Mouse (Mus musculus) hindbrain, embryonic 11.5 days (tissue): ENCODE measurements around the gene Selenom. TPM values are rescaled to one million over a fixed set of nuclear protein-coding genes. Genes with fewer than 3 reads are reported as not detected.

Source experiments
- ATAC-seq: fragments of 200-750 bp; cut with Nextera tagmentation; 2 replicates; pipeline ENCODE4 v1.8.0; 2017; ENCODE audit warnings: mild to moderate bottlenecking, moderate TSS enrichment, moderate library complexity; ENCODE audit not compliant: low FRiP score
- DNase-seq: peaks from one replicate; pipeline ENCODE4 v3.0.0-alpha.2; 2015; ENCODE audit warnings: low spot score
- H3K27ac ChIP-seq: fragments of 300-500 bp; sonication (generic); 2 replicates; pipeline ENCODE4 v1.5.1; 2014; ENCODE audit warnings: mild to moderate bottlenecking, low read depth, low read length
- H3K27me3 ChIP-seq: fragments of 300-500 bp; sonication (generic); 2 replicates; pipeline ENCODE4 v1.6.1; 2014; ENCODE audit warnings: mild to moderate bottlenecking, low read length, moderate library complexity, mixed read lengths; ENCODE audit not compliant: control insufficient read depth, insufficient read depth
- H3K36me3 ChIP-seq: fragments of 300-500 bp; sonication (generic); 2 replicates; pipeline ENCODE4 v1.6.1; 2014; ENCODE audit warnings: mild to moderate bottlenecking, low read length, moderate library complexity, mixed read lengths; ENCODE audit not compliant: control insufficient read depth, insufficient read depth
- H3K4me1 ChIP-seq: fragments of 300-500 bp; sonication (generic); replicated peaks from 2 replicates; pipeline ENCODE4 v1.6.1; 2014; ENCODE audit warnings: low read length, mixed read lengths; ENCODE audit not compliant: control insufficient read depth, insufficient read depth
- H3K4me2 ChIP-seq: fragments of 300-500 bp; sonication (generic); replicated peaks from 2 replicates; pipeline ENCODE4 v1.6.1; 2014; ENCODE audit warnings: mild to moderate bottlenecking, low read depth, low read length
- H3K4me3 ChIP-seq: fragments of 300-500 bp; sonication (generic); 2 replicates; pipeline ENCODE4 v1.5.1; 2014; ENCODE audit warnings: low read depth, low read length
- H3K9ac ChIP-seq: fragments of 300-500 bp; sonication (generic); 2 replicates; pipeline ENCODE4 v1.6.1; 2014; ENCODE audit warnings: low read depth, low read length
- H3K9me3 ChIP-seq: fragments of 300-500 bp; sonication (generic); 2 replicates; pipeline ENCODE4 v1.6.1; 2016; ENCODE audit warnings: low read length; ENCODE audit not compliant: control insufficient read depth
- WGBS: fragments of 180-500 bp; shearing (Covaris S2); extraction: QIAGEN DNeasy Blood & Tissue Kit; methylation state at CpG from one replicate; pipeline ENCODE4 v1.1.7; 2014; 5-methylcytosine and 5-hydroxymethylcytosine counted together
- polyA plus RNA-seq: library from polyadenylated mRNA; unstranded; fragments of >200 nt; fragmentation: Nextera tagmentation; extraction: Ambion mirVana; gene quantifications from 2 replicates; pipeline ENCODE4 v1.2.1, GENCODE M21; 2014

Selenom gene
- polyA plus RNA-seq, 1 experiment from 2014 or later = 66.5 TPM

DNA sequence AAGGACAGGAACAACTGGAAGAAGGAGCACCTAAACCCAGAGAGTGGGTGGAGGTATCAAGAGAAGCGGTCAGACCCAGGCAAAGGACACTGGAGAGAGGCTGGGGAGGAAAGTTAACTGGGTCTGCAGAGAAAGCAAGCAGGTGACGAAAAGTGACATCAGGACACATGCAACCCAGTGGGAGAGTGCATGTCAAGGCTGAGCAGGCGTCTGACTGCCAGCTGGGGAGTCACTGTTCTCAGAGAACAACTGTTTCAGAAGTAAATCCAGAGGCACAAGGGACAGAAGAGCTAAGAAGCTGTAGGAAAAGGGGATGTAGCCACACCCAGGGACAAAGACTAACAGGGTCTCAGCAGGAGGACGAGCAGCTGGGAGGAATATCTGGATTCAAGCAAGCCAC is 11.1 kb downstream of the Selenom start:
- no peaks in the 10 kb centered on the region for H3K9me3 ChIP-seq
- H3K4me2 ChIP-seq = no peak overlapping the region
- H3K4me3 ChIP-seq = no peak overlapping the region
- H3K27me3 ChIP-seq = no peaks in the 10 kb centered on the region
- 0 out of 2 replicates have a peak, but pooled peaks cover 4% of the 10 kb centered on the region for H3K36me3 ChIP-seq
- DNase-seq (no peak), ATAC-seq (no peak)
- no peaks in the 10 kb centered on the region for H3K4me1 ChIP-seq
- H3K9ac ChIP-seq = no peak overlapping the region
- WGBS = 84% methylated on average over 4 of the region's 4 CpGs
- H3K27ac ChIP-seq = no peak overlapping the region

DNA sequence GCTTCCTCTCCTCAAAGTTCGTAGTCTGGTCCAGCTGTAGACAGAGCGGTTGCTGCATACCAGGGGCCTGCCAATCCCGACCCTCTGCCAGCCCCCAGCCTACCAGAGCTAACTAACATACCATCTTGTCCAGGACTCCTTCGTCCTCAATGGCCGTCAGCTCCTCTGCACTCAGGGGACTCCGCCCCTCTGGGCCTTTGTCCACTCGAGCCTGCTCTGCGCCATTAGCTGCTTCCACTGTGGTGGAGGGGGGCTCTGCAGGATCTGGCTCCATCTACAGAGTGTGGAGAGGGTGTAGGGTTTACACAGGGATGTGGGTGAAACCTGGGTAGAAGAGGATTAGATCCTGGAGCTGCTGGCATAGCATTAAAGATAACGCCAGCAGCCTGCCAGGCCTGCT is 11.7 kb downstream of the Selenom start:
- DNase-seq (no peak), ATAC-seq (no peak)
- Histone ChIP-seq H3K27ac (no peak overlapping the region), H3K9ac (no peak overlapping the region), H3K4me2 (no peak overlapping the region), H3K4me3 (no peak overlapping the region), H3K27me3 (no peaks in the 10 kb centered on the region), H3K4me1 (no peaks in the 10 kb centered on the region), H3K9me3 (no peaks in the 10 kb centered on the region), H3K36me3 (peaks cover 4% of the 10 kb centered on the region; the same call in 1 of the 2 replicates)
- WGBS = 81% methylated on average over 9 of the region's 9 CpGs

DNA sequence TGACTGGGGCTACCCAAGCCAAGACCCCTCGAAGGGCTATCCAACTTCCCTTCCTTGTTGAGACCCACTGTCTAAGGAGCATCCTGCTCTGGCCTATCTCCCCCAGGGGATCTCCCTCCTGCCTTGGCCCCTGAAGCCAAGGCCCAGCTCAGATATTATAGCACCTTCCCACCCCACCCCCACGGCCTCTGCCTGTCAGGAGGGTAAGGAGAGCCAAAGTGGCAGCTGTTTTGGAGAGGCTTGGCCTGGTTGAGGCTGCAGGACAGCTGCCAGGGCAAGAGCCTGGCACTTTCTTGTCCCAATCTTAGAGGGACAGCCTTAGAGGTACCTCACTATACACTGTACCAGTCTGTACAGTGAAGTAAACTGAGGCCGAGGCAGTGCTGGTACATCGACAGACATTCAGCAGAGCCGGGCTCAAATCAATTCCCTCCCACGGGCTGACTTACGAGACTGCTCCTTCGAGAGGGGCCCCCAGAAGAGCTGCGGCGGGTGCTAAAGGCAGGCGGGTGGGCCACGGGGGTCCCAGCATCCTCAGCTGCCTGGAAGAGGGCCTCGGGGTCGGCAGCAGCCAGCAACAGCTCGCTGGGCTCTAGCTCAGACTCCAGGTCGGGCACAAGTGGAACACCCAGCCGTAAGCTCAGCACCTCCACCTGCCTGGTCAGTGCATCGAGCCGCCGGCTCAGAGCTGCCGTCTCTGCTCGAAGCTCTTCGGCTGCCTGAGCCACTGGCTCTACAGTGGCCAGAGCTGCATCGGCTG is 12.7 kb downstream of the Selenom start:
- ATAC-seq = no peak
- WGBS = 92% methylated on average over 24 of the region's 24 CpGs
- H3K9me3 ChIP-seq = no peaks in the 10 kb centered on the region
- no peaks in the 10 kb centered on the region for H3K27me3 ChIP-seq
- H3K36me3 ChIP-seq = peaks cover 4% of the 10 kb centered on the region; the same call in 1 of the 2 replicates
- no peak overlapping the region for H3K27ac ChIP-seq
- H3K4me2 ChIP-seq = no peak overlapping the region
- DNase-seq = no peak
- no peaks in the 10 kb centered on the region for H3K4me1 ChIP-seq
- no peak overlapping the region for H3K9ac ChIP-seq
- no peak overlapping the region for H3K4me3 ChIP-seq

DNA sequence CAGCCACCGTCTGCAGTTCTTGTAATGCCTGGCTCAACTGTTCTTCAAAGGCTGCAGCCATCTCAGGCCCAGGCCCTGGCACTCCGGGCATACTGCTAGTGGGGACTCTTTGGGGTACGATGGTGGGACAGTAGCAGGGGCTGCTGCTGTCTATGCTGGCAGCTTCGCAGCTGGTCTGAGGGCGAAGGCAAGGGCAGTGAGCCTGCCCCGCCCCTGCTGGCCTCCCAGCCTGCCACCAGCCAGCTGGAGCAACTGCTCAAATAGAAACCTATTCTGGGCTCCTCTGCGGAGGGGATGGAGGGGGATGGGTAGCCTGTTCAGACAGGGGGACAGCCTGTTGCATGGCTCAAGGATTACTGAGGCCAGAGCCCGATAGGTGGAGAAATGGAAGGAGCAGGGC is 13.3 kb downstream of the Selenom start:
- 79% methylated on average over 8 of the region's 8 CpGs for WGBS
- Histone ChIP-seq H3K27ac (no peak overlapping the region), H3K9me3 (no peaks in the 10 kb centered on the region), H3K36me3 (peaks cover 6% of the 10 kb centered on the region; the same call in 1 of the 2 replicates), H3K4me1 (no peaks in the 10 kb centered on the region), H3K4me2 (no peak overlapping the region), H3K9ac (no peak overlapping the region), H3K4me3 (no peak overlapping the region), H3K27me3 (no peaks in the 10 kb centered on the region)
- DNase-seq (no peak), ATAC-seq (no peak)

DNA sequence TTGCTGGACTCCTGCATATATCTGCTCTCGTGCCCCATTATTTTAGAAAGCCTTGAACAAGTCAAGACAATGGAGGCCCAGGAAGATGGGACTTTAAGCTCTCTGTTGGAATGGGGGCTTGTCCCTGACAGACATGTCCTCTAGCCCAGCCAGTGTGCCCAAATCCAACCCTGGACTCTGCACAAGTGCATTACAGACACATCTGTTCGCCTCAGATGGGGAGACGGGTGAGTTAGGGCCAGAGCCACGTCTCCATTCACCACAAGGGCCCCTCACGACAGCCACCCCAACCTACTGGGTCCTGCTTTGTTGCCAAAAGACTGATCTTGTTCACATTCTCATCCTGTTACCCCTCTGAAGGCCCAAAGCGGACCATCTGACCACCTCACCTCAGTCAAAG is 13.7 kb downstream of the Selenom start:
- no peaks in the 10 kb centered on the region for H3K9me3 ChIP-seq
- no peak overlapping the region for H3K4me3 ChIP-seq
- H3K27ac ChIP-seq = no peak overlapping the region
- H3K36me3 ChIP-seq = peaks cover 6% of the 10 kb centered on the region; the same call in 1 of the 2 replicates
- H3K4me1 ChIP-seq = no peaks in the 10 kb centered on the region
- DNase-seq (no peak), ATAC-seq (no peak)
- H3K27me3 ChIP-seq = no peaks in the 10 kb centered on the region
- 86% methylated on average over 6 of the region's 6 CpGs for WGBS
- no peak overlapping the region for H3K9ac ChIP-seq
- H3K4me2 ChIP-seq = no peak overlapping the region

DNA sequence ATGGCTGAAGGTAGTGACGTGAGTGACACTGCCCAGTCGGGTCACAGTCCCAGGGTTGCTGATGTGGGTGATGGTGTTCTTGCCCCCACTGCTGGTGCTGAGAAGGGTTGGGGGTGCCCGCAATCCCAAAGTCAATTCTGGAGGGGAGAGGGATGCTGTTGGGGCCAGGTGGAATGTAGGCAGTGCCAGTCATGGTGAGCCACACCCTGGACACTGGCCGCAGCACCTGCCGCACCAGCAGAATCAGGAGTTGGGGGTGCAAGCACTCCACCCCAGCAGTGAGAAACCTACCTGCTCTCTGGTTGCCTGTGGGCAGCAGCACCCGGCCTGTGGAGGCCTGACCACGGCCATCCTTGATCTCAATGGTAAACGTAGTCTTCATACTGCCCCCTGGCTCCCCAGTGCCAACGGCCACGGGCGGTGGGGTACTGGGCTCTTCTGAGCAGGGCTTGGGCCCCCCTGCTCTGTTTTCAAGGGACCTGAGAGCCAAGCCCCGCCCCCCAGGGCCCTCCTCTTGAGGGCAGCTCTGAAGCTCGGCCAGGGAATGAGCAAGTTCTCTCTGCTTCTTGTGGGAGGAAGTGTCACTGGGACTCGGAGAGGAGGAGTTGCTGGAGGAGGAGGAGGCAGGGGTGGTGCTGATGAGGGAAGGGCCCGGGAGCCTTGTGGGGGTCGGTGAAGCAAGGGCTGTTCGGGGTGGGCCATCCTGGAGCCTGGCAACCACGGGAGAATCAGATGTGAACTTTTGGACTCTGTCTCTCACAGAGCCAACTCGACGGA is 15.2 kb downstream of the Selenom start:
- H3K4me1 ChIP-seq = no peaks in the 10 kb centered on the region
- 83% methylated on average over 20 of the region's 20 CpGs for WGBS
- no peak overlapping the region for H3K4me3 ChIP-seq
- DNase-seq (no peak), ATAC-seq (no peak)
- no peaks in the 10 kb centered on the region for H3K27me3 ChIP-seq
- peaks cover 2% of the 10 kb centered on the region; the same call in 1 of the 2 replicates for H3K36me3 ChIP-seq
- no peak overlapping the region for H3K27ac ChIP-seq
- no peak overlapping the region for H3K4me2 ChIP-seq
- no peak overlapping the region for H3K9ac ChIP-seq
- H3K9me3 ChIP-seq = no peaks in the 10 kb centered on the region

DNA sequence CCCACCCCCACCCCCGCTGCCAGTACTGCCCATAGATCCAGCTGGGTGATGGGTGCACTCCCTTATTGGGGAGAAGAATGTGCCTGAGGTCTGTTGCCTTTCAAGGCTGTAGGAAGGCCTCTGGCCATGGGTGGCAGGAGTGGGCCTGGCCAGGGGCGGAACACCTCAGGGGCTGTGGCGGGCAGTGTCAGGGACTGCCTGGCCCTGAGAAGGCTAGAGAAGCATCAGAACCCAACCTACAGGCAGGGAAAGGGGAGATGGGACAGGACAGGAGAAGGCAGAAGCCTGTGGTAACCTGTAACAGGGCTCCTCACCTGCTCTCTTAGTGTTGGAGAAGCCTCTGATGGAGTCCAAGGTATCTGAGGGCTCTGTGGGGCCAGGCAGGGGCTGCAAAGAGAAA is 16.2 kb downstream of the Selenom start:
- H3K9me3 ChIP-seq = no peaks in the 10 kb centered on the region
- H3K36me3 ChIP-seq = peaks cover 2% of the 10 kb centered on the region; the same call in 1 of the 2 replicates
- no peak overlapping the region for H3K4me2 ChIP-seq
- H3K4me3 ChIP-seq = no peak overlapping the region
- no peaks in the 10 kb centered on the region for H3K27me3 ChIP-seq
- ATAC-seq (no peak), DNase-seq (no peak)
- 100% methylated on average over 2 of the region's 3 CpGs for WGBS
- no peaks in the 10 kb centered on the region for H3K4me1 ChIP-seq
- H3K27ac ChIP-seq = no peak overlapping the region
- no peak overlapping the region for H3K9ac ChIP-seq

DNA sequence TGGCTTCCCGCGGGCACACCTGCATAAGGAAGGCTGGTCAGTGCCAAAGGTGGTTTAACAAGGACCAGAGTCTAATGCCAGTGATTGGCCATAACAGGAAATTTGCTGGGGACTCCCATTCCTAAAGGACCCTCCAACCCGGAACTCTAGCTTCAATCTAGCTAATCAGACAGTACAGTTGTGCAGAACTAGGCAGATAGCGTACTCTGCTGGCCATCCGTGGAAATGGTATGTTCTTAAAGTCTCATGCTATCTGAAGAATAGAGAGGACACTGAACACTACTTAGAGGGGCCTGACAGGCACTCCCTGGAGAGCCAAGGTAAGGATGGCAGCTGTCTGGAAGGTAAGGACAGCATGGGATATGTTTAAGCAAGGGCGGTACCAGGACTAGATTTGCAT is 17.1 kb downstream of the Selenom start:
- DNase-seq (no peak), ATAC-seq (no peak)
- Histone ChIP-seq H3K27ac (no peak overlapping the region), H3K36me3 (peaks cover 2% of the 10 kb centered on the region; the same call in 1 of the 2 replicates), H3K9me3 (no peaks in the 10 kb centered on the region), H3K4me3 (no peak overlapping the region), H3K27me3 (no peaks in the 10 kb centered on the region), H3K9ac (no peak overlapping the region), H3K4me1 (peaks cover 4% of the 10 kb centered on the region; the same call in 1 of the 2 replicates), H3K4me2 (no peak overlapping the region)
- WGBS = 81% methylated on average over 6 of the region's 6 CpGs
